Mouse (Mus musculus) midbrain, embryonic 16.5 days (tissue): ENCODE data around the gene Gipr. TPM values are rescaled to one million over a fixed set of nuclear protein-coding genes. Genes with fewer than 3 reads are reported as not detected.

Experiments used
- ATAC-seq: fragments of 200-750 bp; cut with Nextera tagmentation; 2 replicates; pipeline ENCODE4 v1.8.0; 2017; ENCODE audit warnings: moderate TSS enrichment
- H3K27ac ChIP-seq: fragments of 300-500 bp; sonication (generic); 2 replicates; pipeline ENCODE4 v1.5.1; 2014; ENCODE audit warnings: mild to moderate bottlenecking, low read length, mixed read lengths
- H3K27me3 ChIP-seq: fragments of 300-500 bp; sonication (generic); 2 replicates; pipeline ENCODE4 v1.6.1; 2014; ENCODE audit warnings: low read depth, low read length, mixed read lengths; ENCODE audit not compliant: control insufficient read depth, insufficient read depth
- H3K36me3 ChIP-seq: fragments of 300-500 bp; sonication (generic); 2 replicates; pipeline ENCODE4 v1.6.1; 2014; ENCODE audit warnings: mild to moderate bottlenecking, low read length, moderate library complexity, mixed read lengths; ENCODE audit not compliant: control insufficient read depth, insufficient read depth
- H3K4me1 ChIP-seq: fragments of 300-500 bp; sonication (generic); 2 replicates; pipeline ENCODE4 v1.6.1; 2014; ENCODE audit warnings: mild to moderate bottlenecking, low read length, mixed read lengths; ENCODE audit not compliant: control insufficient read depth, insufficient read depth
- H3K4me2 ChIP-seq: fragments of 300-500 bp; sonication (generic); 2 replicates; pipeline ENCODE4 v1.6.1; 2014; ENCODE audit warnings: mild to moderate bottlenecking, low read length, mixed read lengths
- H3K4me3 ChIP-seq: fragments of 300-500 bp; sonication (generic); 2 replicates; pipeline ENCODE4 v1.5.1; 2014; ENCODE audit warnings: low read depth, mild to moderate bottlenecking, low read length, moderate library complexity, mixed read lengths
- H3K9ac ChIP-seq: fragments of 300-500 bp; sonication (generic); 2 replicates; pipeline ENCODE4 v1.6.1; 2014; ENCODE audit warnings: low read depth, low read length, mixed read lengths
- H3K9me3 ChIP-seq: fragments of 300-500 bp; sonication (generic); replicated peaks from 2 replicates; pipeline ENCODE4 v1.6.1; 2014; ENCODE audit warnings: mild to moderate bottlenecking, low read length, mixed read lengths; ENCODE audit not compliant: control insufficient read depth, poor library complexity, severe bottlenecking
- WGBS: fragments of 180-500 bp; shearing (Covaris S2); extraction: QIAGEN DNeasy Blood & Tissue Kit; methylation state at CpG from one replicate; pipeline ENCODE4 v1.1.7; 2014; 5-methylcytosine and 5-hydroxymethylcytosine counted together
- polyA plus RNA-seq: library from polyadenylated mRNA; unstranded; fragments of >200 nt; fragmentation: Nextera tagmentation; extraction: Ambion mirVana; gene quantifications from 2 replicates; pipeline ENCODE4 v1.2.1, GENCODE M21; 2015

Gipr gene
- polyA plus RNA-seq, 1 experiment from 2014 or later, result 4.8 TPM

DNA sequence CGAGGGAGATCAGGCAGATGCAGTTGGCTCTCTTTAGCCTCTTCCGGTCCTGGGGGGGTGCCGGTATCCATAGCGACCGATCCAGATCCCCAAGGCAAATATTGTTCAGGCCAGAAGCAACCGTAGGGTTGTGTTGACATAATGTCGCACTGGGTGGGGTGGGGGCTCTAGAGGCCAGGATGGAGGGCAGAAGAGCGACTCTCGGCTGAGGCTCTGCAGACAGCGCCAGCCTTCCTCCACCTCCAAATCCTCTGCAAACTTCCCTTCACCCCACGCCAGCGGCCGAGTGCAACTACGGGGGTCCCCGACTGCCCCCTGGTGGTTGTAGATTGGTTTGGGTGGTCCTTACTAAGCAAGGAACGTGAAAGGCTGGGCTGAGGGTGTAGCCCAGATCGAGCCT lies 6.9 kb upstream of the Gipr start:
- Histone ChIP-seq H3K9me3 (no peaks in the 10 kb centered on the region), H3K27ac (0 out of 2 replicates have a peak overlapping the region, but pooled peaks have one; percentile 15), H3K27me3 (0 out of 2 replicates have a peak, but pooled peaks cover 2% of the 10 kb centered on the region), H3K4me1 (peaks cover 25% of the 10 kb centered on the region), H3K9ac (peak overlapping the region; percentile 46; the same call in 1 of the 2 replicates), H3K36me3 (no peaks in the 10 kb centered on the region), H3K4me3 (peak overlapping the region; percentile 23), H3K4me2 (peak overlapping the region; percentile 52)
- WGBS, result 3% methylated on average over 17 of the region's 17 CpGs
- no peak for ATAC-seq

DNA sequence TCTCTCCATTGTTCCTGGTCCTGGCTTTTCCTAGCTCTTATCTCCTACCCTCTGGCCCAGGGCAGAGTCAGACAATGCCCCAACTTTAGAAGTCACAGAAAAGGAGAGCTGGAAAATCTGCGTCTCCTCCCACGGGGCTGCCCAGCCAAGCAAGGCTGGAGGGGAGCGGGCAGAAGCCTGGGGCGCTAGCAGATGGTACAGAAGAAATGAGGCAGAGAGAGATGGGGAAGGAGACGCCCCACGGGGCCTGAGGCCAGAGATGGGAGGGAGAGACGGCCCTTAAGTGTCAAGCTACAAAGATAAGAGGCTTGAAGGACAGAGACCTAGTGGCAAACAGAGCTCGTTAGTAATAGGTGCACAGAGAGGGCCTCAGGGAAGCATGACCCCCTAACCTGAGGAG lies 5.9 kb upstream of the Gipr start:
- no peaks in the 10 kb centered on the region for H3K9me3 ChIP-seq
- no peaks in the 10 kb centered on the region for H3K36me3 ChIP-seq
- H3K27me3 ChIP-seq, result 0 out of 2 replicates have a peak, but pooled peaks cover 2% of the 10 kb centered on the region
- no peak for ATAC-seq
- peaks cover 15% of the 10 kb centered on the region for H3K4me1 ChIP-seq
- WGBS, result 40% methylated on average over 8 of the region's 8 CpGs
- H3K4me3 ChIP-seq, result no peak overlapping the region
- peak overlapping the region; percentile 22; the same call in 1 of the 2 replicates for H3K27ac ChIP-seq
- no peak overlapping the region for H3K4me2 ChIP-seq
- peak overlapping the region; percentile 27; the same call in 1 of the 2 replicates for H3K9ac ChIP-seq

- Histone ChIP-seq H3K27ac (0 out of 2 replicates have a peak overlapping the region, but pooled peaks have one; percentile 2), H3K9ac (no peak overlapping the region), H3K9me3 (no peaks in the 10 kb centered on the region), H3K27me3 (0 out of 2 replicates have a peak, but pooled peaks cover 2% of the 10 kb centered on the region), H3K4me3 (no peak overlapping the region), H3K4me1 (peaks cover 19% of the 10 kb centered on the region), H3K36me3 (no peaks in the 10 kb centered on the region), H3K4me2 (no peak overlapping the region)
- WGBS, result 48% methylated on average over 8 of the region's 8 CpGs
- ATAC-seq, result peak; percentile 26; the same call in 1 of the 2 replicates
These were observed 4.2 kb upstream of the Gipr start for GRCm38 (mm10) chr7:19170142-19170541.

GRCm38 (mm10) chr7:19169506-19169905 lies 3.6 kb upstream of the Gipr start:
- no peak for ATAC-seq
- 53% methylated on average over 10 of the region's 10 CpGs for WGBS
- H3K4me2 ChIP-seq, result no peak overlapping the region

DNA sequence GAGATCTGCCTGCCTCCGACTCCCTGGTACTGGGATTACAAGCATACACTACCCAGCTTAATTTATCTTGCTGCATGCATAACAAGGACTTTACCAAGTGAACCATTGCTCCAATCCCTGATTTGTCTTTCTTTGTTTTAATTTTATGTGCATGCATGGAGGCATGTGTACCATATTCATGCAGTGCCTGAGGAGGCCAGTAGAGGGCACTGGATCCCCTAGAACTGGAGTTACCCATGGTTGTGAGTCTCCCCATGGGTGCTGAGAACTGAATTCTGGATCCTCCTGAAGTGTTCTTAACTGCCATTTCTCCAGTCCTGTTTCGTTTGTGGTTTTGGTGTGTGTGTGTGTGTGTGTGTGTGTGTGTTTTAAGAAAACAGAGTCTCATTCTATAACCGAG lies 1.1 kb upstream of the Gipr start:
- peaks cover 8% of the 10 kb centered on the region for H3K27me3 ChIP-seq
- peaks cover 15% of the 10 kb centered on the region for H3K4me1 ChIP-seq
- no peak for ATAC-seq
- no peaks in the 10 kb centered on the region for H3K36me3 ChIP-seq
- H3K4me3 ChIP-seq, result no peak overlapping the region
- no peak overlapping the region for H3K27ac ChIP-seq
- no peaks in the 10 kb centered on the region for H3K9me3 ChIP-seq
- 90% methylated on average over 3 of the region's 3 CpGs for WGBS
- no peak overlapping the region for H3K4me2 ChIP-seq
- no peak overlapping the region for H3K9ac ChIP-seq

More at GRCm38 (mm10) chr7:19169506-19169905, 3.6 kb upstream of the Gipr start:
- H3K4me3 ChIP-seq, result no peak overlapping the region
- H3K9ac ChIP-seq, result no peak overlapping the region
- peaks cover 3% of the 10 kb centered on the region; the same call in 1 of the 2 replicates for H3K27me3 ChIP-seq
- H3K4me1 ChIP-seq, result peaks cover 23% of the 10 kb centered on the region
- H3K27ac ChIP-seq, result peak overlapping the region; percentile 2; the same call in 1 of the 2 replicates
- H3K9me3 ChIP-seq, result no peaks in the 10 kb centered on the region
- H3K36me3 ChIP-seq, result no peaks in the 10 kb centered on the region

GRCm38 (mm10) chr7:19164978-19165377 lies 949 bp downstream of the Gipr start:
- H3K4me3 ChIP-seq, result no peak overlapping the region
- 4% methylated on average over 13 of the region's 13 CpGs for WGBS
- no peak for ATAC-seq

DNA sequence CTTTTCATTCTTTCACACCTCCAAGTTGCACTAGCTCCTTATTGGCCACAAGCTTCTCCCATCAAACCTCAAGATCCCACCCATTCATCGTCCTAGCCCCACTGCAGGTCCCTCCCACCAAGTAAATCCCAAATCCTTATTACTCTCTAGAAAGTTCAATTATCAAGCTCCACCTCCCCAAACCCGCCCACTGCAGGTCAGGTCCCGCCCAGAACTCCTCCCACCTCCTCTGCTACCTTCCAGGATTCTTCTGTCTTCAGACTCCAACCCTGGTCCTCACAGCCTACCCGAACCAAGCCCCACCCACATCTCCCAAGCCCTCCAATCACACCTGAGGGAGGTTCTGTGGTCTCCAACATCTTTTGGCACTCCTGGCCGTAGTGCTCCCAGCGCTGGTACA lies 1.7 kb downstream of the Gipr start:
- Histone ChIP-seq H3K9ac (no peak overlapping the region), H3K27ac (no peak overlapping the region), H3K4me1 (peaks cover 17% of the 10 kb centered on the region), H3K9me3 (no peaks in the 10 kb centered on the region), H3K27me3 (peaks cover 13% of the 10 kb centered on the region), H3K36me3 (no peaks in the 10 kb centered on the region), H3K4me3 (no peak overlapping the region), H3K4me2 (no peak overlapping the region)
- no peak for ATAC-seq
- WGBS, result 3% methylated on average over 6 of the region's 6 CpGs

More at GRCm38 (mm10) chr7:19164978-19165377, 949 bp downstream of the Gipr start:
- no peaks in the 10 kb centered on the region for H3K9me3 ChIP-seq
- no peaks in the 10 kb centered on the region for H3K36me3 ChIP-seq
- peaks cover 13% of the 10 kb centered on the region for H3K4me1 ChIP-seq
- H3K9ac ChIP-seq, result no peak overlapping the region
- H3K4me2 ChIP-seq, result peak overlapping the region; percentile 33
- H3K27ac ChIP-seq, result no peak overlapping the region
- peaks cover 8% of the 10 kb centered on the region for H3K27me3 ChIP-seq

- Histone ChIP-seq H3K9me3 (no peaks in the 10 kb centered on the region), H3K4me3 (no peak overlapping the region), H3K4me2 (no peak overlapping the region), H3K4me1 (peaks cover 17% of the 10 kb centered on the region), H3K36me3 (no peaks in the 10 kb centered on the region), H3K9ac (no peak overlapping the region), H3K27me3 (peaks cover 13% of the 10 kb centered on the region), H3K27ac (no peak overlapping the region)
- no peak for ATAC-seq
- 31% methylated on average over 12 of the region's 12 CpGs for WGBS
These were observed 2.2 kb downstream of the Gipr start for GRCm38 (mm10) chr7:19163752-19164151.

GRCm38 (mm10) chr7:19162928-19163327 lies 3.0 kb downstream of the Gipr start:
- peaks cover 11% of the 10 kb centered on the region for H3K27me3 ChIP-seq
- no peak overlapping the region for H3K9ac ChIP-seq
- 89% methylated on average over 7 of the region's 7 CpGs for WGBS
- H3K4me1 ChIP-seq, result peaks cover 17% of the 10 kb centered on the region
- H3K36me3 ChIP-seq, result no peaks in the 10 kb centered on the region
- H3K9me3 ChIP-seq, result no peaks in the 10 kb centered on the region
- H3K4me2 ChIP-seq, result no peak overlapping the region
- H3K4me3 ChIP-seq, result no peak overlapping the region
- no peak overlapping the region for H3K27ac ChIP-seq
- ATAC-seq, result no peak
